Mouse (Mus musculus) liver, adult 2 months (tissue): ENCODE measurements at regions not wholly inside any gene's neighbourhood (a gene's known extent, or its start where the extent isn't known, plus 50 kb on each side); places are given as distances from the start of the nearest gene placed in this dataset.
A peak's percentile ranks its signal among the peaks of the same experiment; 100 is the strongest.

Experiments used
- DNase-seq: peaks from one replicate; pipeline ENCODE4 v3.0.0-alpha.2; 2011; ENCODE audit warnings: low read depth, low spot score; ENCODE audit errors: extremely low read depth
- H3K27ac ChIP-seq: fragments of 200-500 bp; replicated peaks from 2 replicates; pipeline ENCODE4 v1.5.1; 2012; ENCODE audit warnings: low read depth, mild to moderate bottlenecking, control low read depth, inconsistent platforms, low read length; ENCODE audit not compliant: insufficient read depth
- H3K27me3 ChIP-seq: fragments of 200-500 bp; 2 replicates; pipeline ENCODE4 v1.6.1; 2012; ENCODE audit warnings: mild to moderate bottlenecking, moderate library complexity, low read length, inconsistent platforms; ENCODE audit not compliant: control insufficient read depth, insufficient read depth
- H3K36me3 ChIP-seq: fragments of 200-500 bp; 2 replicates; pipeline ENCODE4 v1.6.1; 2012; ENCODE audit warnings: low read length, inconsistent platforms; ENCODE audit not compliant: control insufficient read depth, insufficient read depth
- H3K4me1 ChIP-seq: fragments of 200-500 bp; 2 replicates; pipeline ENCODE4 v1.6.1; 2011; ENCODE audit warnings: low read length; ENCODE audit not compliant: control insufficient read depth, insufficient read depth
- H3K4me3 ChIP-seq: fragments of 200-500 bp; 2 replicates; pipeline ENCODE4 v1.5.1; 2011; ENCODE audit warnings: low read depth, mild to moderate bottlenecking, control low read depth, low read length, moderate library complexity; ENCODE audit not compliant: insufficient read depth
- H3K79me2 ChIP-seq: fragments of 200-500 bp; 2 replicates; pipeline ENCODE4 v1.6.1; 2012; ENCODE audit warnings: inconsistent platforms, mild to moderate bottlenecking, low read length, moderate library complexity; ENCODE audit not compliant: control insufficient read depth, insufficient read depth
- H3K9ac ChIP-seq: fragments of 200-500 bp; 2 replicates; pipeline ENCODE4 v1.6.1; 2012; ENCODE audit warnings: low read depth, mild to moderate bottlenecking, control low read depth, inconsistent platforms, low read length
- CTCF ChIP-seq: fragments of 200-500 bp; IDR thresholded peaks from 2 replicates; pipeline ENCODE4 v1.5.1; 2011; ENCODE audit warnings: low read depth, low read length, control low read depth
- POLR2A ChIP-seq: fragments of 200-500 bp; IDR thresholded peaks from 2 replicates; pipeline ENCODE4 v1.6.1; 2011; ENCODE audit warnings: low read length, control low read depth; ENCODE audit not compliant: insufficient read depth; ENCODE audit errors: extremely low read depth
- WGBS: fragments of 180-500 bp; shearing (Covaris S2); methylation state at CpG from one replicate; pipeline ENCODE4 v1.1.7; 2018; 5-methylcytosine and 5-hydroxymethylcytosine counted together

DNA sequence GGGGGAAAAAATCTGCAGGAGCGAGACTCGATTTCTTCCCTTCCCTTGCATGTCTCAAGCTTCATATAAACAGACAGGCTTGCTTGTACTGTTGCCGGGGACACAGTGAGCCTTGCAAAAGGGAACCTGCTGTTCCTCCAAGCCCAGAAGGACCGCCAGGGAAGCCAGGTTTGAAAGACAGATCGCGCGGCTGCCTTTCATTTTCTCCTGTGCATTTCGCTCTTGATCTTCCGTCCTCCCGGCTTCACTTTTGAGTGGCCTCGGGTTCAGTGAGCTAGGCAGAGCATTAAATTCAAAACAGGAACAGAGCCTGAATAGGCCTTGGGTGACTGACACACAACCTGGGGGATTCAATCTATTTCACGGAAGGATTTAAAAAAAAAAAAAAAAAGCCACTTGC is 105.3 kb upstream of the B3gat2 start:
- H3K36me3 ChIP-seq: no peaks in the 10 kb centered on the region
- 79% methylated on average over 12 of the region's 12 CpGs for WGBS

DNA sequence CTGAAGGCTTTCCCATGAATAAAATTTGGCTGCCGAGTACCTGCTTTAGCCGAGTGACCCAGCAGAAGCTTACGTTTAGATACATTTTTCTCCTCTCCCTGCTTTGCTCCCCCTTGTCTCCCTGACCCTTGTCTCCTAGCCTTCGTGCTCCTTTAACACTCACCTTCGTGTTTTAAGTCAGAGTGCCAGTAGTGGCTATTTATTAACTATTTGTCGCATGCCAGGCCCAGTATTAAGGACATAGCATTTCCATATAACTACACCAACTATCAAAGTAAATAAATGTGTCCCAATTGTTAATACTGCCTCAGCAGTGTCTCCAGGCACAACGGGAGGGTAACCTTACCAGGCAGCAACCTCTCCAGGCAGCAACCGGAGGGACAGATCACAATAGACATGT is 104.8 kb upstream of the B3gat2 start:
- 52% methylated on average over 8 of the region's 8 CpGs for WGBS
- H3K27me3 ChIP-seq: no peaks in the 10 kb centered on the region
- no peak overlapping the region for H3K27ac ChIP-seq
- TF ChIP-seq CTCF: no peak
- TF ChIP-seq POLR2A: no peak
- H3K36me3 ChIP-seq: no peaks in the 10 kb centered on the region
- no peaks in the 10 kb centered on the region for H3K79me2 ChIP-seq
- peak; percentile 60 for DNase-seq
- H3K4me1 ChIP-seq: no peaks in the 10 kb centered on the region
- no peak overlapping the region for H3K4me3 ChIP-seq
- H3K9ac ChIP-seq: no peak overlapping the region

More for the DNA sequence above, 105.3 kb upstream of the B3gat2 start:
- no peak for DNase-seq
- Histone ChIP-seq H3K4me3 (no peak overlapping the region), H3K4me1 (no peaks in the 10 kb centered on the region), H3K27ac (no peak overlapping the region), H3K27me3 (no peaks in the 10 kb centered on the region), H3K9ac (no peak overlapping the region), H3K79me2 (no peaks in the 10 kb centered on the region)
- TF ChIP-seq POLR2A: no peak
- no peak for TF ChIP-seq CTCF

DNA sequence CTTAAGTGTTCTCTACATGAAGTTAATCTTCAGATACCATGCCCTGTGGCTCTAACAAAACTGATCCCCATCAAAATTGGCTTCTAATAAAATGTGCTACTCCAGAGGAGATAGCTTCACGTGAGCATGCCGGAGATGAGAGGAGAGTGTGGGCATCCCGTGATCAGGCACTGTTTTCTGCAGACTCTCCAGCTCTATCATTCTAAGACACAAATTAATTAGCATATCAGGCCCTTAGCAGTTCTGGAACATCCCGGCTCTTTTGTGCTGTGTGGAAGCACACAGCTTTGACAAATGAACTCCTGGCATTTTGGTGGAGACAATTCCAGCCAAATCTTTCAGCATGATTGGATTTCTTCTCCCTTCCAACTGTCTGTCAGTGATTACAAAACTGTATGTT is 91.0 kb upstream of the B3gat2 start:
- WGBS: 80% methylated on average over 4 of the region's 4 CpGs
- Histone ChIP-seq H3K79me2 (no peaks in the 10 kb centered on the region), H3K4me3 (no peak overlapping the region), H3K36me3 (no peaks in the 10 kb centered on the region), H3K9ac (no peak overlapping the region), H3K27me3 (no peaks in the 10 kb centered on the region), H3K4me1 (no peaks in the 10 kb centered on the region), H3K27ac (no peak overlapping the region)
- TF ChIP-seq POLR2A: no peak
- no peak for TF ChIP-seq CTCF
- no peak for DNase-seq

DNA sequence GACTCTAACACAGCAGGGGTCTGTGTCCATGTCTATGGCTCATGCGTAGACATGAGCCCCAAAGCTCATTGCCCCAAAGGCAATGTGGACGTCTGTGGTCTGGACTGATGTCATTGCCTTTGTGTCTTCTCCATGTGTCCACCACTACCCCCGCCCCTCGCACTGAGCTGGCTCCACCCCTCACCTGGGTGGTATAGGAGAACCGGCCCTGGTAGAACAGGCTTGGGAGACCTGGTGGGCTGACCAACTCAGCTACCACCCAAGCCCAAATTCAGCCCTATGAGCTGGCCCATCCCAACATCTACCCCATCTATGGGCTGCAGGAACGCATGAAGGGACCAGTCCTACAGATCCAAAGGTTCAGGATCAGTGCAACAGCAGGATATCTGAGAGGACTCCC is 87.2 kb upstream of the B3gat2 start:
- DNase-seq: no peak
- Histone ChIP-seq H3K79me2 (no peaks in the 10 kb centered on the region), H3K4me1 (no peaks in the 10 kb centered on the region), H3K4me3 (no peak overlapping the region), H3K36me3 (no peaks in the 10 kb centered on the region), H3K27me3 (no peaks in the 10 kb centered on the region), H3K27ac (no peak overlapping the region), H3K9ac (no peak overlapping the region)
- TF ChIP-seq POLR2A (no peak), CTCF (no peak)
- 90% methylated on average over 6 of the region's 6 CpGs for WGBS

DNA sequence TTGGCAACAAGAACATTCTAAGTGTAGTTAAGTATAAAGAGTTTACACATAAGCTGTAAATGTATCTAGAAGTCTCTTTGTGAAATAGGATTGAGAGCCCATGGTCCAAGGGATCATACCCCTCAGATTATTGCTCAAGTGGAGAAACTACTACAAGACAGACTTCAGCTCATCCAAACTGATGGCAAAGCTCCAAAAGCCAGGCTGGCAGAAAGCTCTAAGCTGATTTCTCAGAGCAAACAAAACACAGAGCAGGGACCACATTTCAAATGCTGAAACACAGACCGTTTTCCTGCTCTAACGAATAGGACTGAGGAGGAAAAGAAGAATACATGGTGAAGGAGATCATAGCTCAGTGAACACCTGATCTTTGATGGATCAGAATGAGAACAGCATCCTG is 85.3 kb upstream of the B3gat2 start:
- no peak for DNase-seq
- Histone ChIP-seq H3K9ac (no peak overlapping the region), H3K27ac (no peak overlapping the region), H3K36me3 (no peaks in the 10 kb centered on the region), H3K4me3 (no peak overlapping the region), H3K27me3 (no peaks in the 10 kb centered on the region), H3K4me1 (no peaks in the 10 kb centered on the region), H3K79me2 (no peaks in the 10 kb centered on the region)
- 66% methylated on average over 2 of the region's 2 CpGs for WGBS
- TF ChIP-seq POLR2A: no peak
- TF ChIP-seq CTCF: no peak

DNA sequence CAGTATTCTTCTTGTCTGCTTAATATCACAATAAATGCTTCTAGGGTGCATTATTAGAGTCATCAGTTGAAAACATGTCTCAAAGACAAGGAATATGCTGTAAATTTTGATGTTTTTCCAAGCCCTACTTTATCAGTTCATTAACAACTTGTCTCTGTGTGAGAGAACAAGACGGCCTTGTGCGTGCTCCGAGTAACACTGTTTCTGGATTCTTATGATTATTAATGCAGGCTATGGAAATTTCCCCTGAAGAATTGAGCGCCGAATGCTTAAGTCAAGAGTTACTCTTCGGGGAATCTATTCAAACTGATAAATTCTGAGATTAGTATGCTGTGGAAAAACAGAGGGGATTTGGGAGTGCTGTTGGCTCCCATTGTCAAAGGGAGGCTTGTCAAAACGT is 72.2 kb upstream of the B3gat2 start:
- 80% methylated on average over 7 of the region's 7 CpGs for WGBS
- Histone ChIP-seq H3K4me3 (no peak overlapping the region), H3K27me3 (no peaks in the 10 kb centered on the region), H3K36me3 (no peaks in the 10 kb centered on the region), H3K79me2 (no peaks in the 10 kb centered on the region), H3K9ac (no peak overlapping the region), H3K4me1 (no peaks in the 10 kb centered on the region), H3K27ac (no peak overlapping the region)
- TF ChIP-seq CTCF (no peak), POLR2A (no peak)
- DNase-seq: no peak
